12 mouse cellular contexts compared by ENCODE assay signal in the genomic region with DNA sequence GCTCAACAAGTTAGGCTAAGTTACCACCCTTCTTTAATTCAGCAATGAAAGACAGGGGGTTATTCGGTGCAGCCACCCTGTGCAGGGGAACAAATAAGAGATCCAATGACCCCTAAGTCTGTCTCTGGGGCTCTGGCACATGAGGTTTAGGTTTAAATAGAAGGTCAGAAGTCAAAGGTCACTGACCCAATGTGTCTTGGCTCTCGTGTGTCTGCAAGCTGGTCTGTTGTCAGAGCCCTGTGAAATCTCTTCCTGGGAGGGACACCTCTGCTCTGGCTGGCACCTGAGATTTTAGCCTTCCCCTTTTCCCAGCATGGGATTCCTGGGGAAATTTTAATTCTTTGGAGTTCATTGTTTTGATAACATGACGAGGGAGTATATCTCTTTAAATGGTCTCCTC. TPM values are rescaled to one million over a fixed set of nuclear protein-coding genes. Genes with fewer than 3 reads are reported as not detected.
DNase-seq lines count a peak whose midpoint lies in the region; ATAC-seq and TF ChIP-seq lines count a peak whose summit lies in the region.
"Had no signal": no experiment of that assay in that cellular context is flagged by ENCODE, and none has a peak within 500 bp of the region (broad histone marks: within the 10 kb centered on the region; RNA-seq: fewer than 3 reads in every experiment).

No protein-coding gene starts in this region.

- TF ChIP-seq POLR2A in bone marrow, adult 2 months (IDR thresholded peaks at IDR 0.05; ENCODE audit: borderline replicate concordance, control insufficient read depth, low read depth, low read length) = no peak

- TF ChIP-seq EP300 in liver, embryonic 14.5 days (IDR thresholded peaks at IDR 0.05; ENCODE audit: low read depth) = no peak

- no peaks in the 10 kb centered on the region for H3K27me3 ChIP-seq in heart, embryonic 15.5 days
- H3K27me3 ChIP-seq in embryonic facial prominence, embryonic 14.5 days (replicated peaks; ENCODE audit: control insufficient read depth, insufficient read depth, low read length) = no peaks in the 10 kb centered on the region
- H3K27me3 ChIP-seq in liver, embryonic 14.5 days (ENCODE audit: control insufficient read depth, insufficient read depth, low read length) = no peaks in the 10 kb centered on the region

- DNase-seq in heart, adult 9 months (ENCODE audit: low spot score in 2 of 2) = no peak
- DNase-seq in embryonic facial prominence, embryonic 14.5 days (ENCODE audit: low spot score) = no peak
- no peak for DNase-seq in liver, embryonic 14.5 days (ENCODE audit: low read depth in 3 of 3, low spot score in 3 of 3)
- DNase-seq in frontal cortex, postnatal 25 days (ENCODE audit: low spot score in 2 of 2) = no peak
- no peak for DNase-seq in Muller cell, postnatal 12 days (ENCODE audit: inconsistent ontology term)
- no peak for DNase-seq in thymus, postnatal 10 days (ENCODE audit: low spot score in 2 of 2)
- DNase-seq: cerebellum, postnatal 14 days; kidney, adult 11 months; lung, postnatal 10 days had no signal

- no peak overlapping the region for H3K4me2 ChIP-seq in heart, embryonic 15.5 days
- H3K4me2 ChIP-seq in embryonic facial prominence, embryonic 14.5 days (ENCODE audit: low read depth, low read length) = 0 out of 2 replicates have a peak overlapping the region, but pooled peaks have one; percentile 1
- H3K4me2 ChIP-seq in liver, embryonic 14.5 days (ENCODE audit: low read depth) = peak overlapping the region; percentile 62

- H3K4me3 ChIP-seq in heart, embryonic 15.5 days = no peak overlapping the region
- no peak overlapping the region for H3K4me3 ChIP-seq in bone marrow, adult 2 months (replicated peaks; ENCODE audit: control insufficient read depth, low read depth, low read length)
- no peak overlapping the region for H3K4me3 ChIP-seq in embryonic facial prominence, embryonic 14.5 days (ENCODE audit: low read depth, low read length)
- H3K4me3 ChIP-seq in liver, embryonic 14.5 days (ENCODE audit: insufficient read depth in 1 of 2, low read depth in 2 of 2, low read length in 2 of 2) = peak overlapping the region; percentile 6 to 42; a peak in 2 of 4 replicates

- no peaks in the 10 kb centered on the region for H3K9me3 ChIP-seq in heart, embryonic 15.5 days (replicated peaks)
- no peaks in the 10 kb centered on the region for H3K9me3 ChIP-seq in embryonic facial prominence, embryonic 14.5 days (ENCODE audit: control insufficient read depth, low read length)
- H3K9me3 ChIP-seq in liver, embryonic 14.5 days (ENCODE audit: control insufficient read depth, low read length) = no peaks in the 10 kb centered on the region

- peaks cover 61% of the 10 kb centered on the region for H3K4me1 ChIP-seq in heart, embryonic 15.5 days (replicated peaks)
- peaks cover 3% of the 10 kb centered on the region for H3K4me1 ChIP-seq in bone marrow, adult 2 months (ENCODE audit: control insufficient read depth, insufficient read depth, low read length)
- peaks cover 60% of the 10 kb centered on the region for H3K4me1 ChIP-seq in embryonic facial prominence, embryonic 14.5 days (ENCODE audit: control insufficient read depth, insufficient read depth, low read length)
- H3K4me1 ChIP-seq in liver, embryonic 14.5 days (replicated peaks; ENCODE audit: control insufficient read depth in 2 of 2, insufficient read depth in 2 of 2, low read length in 1 of 2) = peaks cover 74 to 75% of the 10 kb centered on the region in 2 experiments

- peaks cover 16% of the 10 kb centered on the region for H3K36me3 ChIP-seq in heart, embryonic 15.5 days
- H3K36me3 ChIP-seq in embryonic facial prominence, embryonic 14.5 days (ENCODE audit: control insufficient read depth, insufficient read depth, low read length) = peaks cover 12% of the 10 kb centered on the region
- H3K36me3 ChIP-seq in liver, embryonic 14.5 days (replicated peaks; ENCODE audit: control insufficient read depth, insufficient read depth, low read depth) = peaks cover 41% of the 10 kb centered on the region

- ATAC-seq in heart, embryonic 15.5 days (replicated peaks; ENCODE audit: insufficient number of reproducible peaks, insufficient read depth, low FRiP score, low read depth) = no peak
- no peak for ATAC-seq in embryonic facial prominence, embryonic 14.5 days (ENCODE audit: low read depth)
- ATAC-seq in liver, embryonic 14.5 days (ENCODE audit: insufficient read depth) = no peak
- ATAC-seq: forebrain, embryonic 14.5 days had no signal

- TF ChIP-seq CTCF in bone marrow, adult 2 months (IDR thresholded peaks at IDR 0.05; ENCODE audit: control insufficient read depth, insufficient read depth, low read length) = no peak
- TF ChIP-seq CTCF in liver, embryonic 14.5 days (IDR thresholded peaks at IDR 0.05; ENCODE audit: low read depth) = no peak

- no peak overlapping the region for H3K9ac ChIP-seq in heart, embryonic 15.5 days
- no peak overlapping the region for H3K9ac ChIP-seq in embryonic facial prominence, embryonic 14.5 days (ENCODE audit: low read depth, low read length)
- H3K9ac ChIP-seq in liver, embryonic 14.5 days (replicated peaks) = peak overlapping the region; percentile 79

- H3K27ac ChIP-seq in heart, embryonic 15.5 days = peak overlapping the region; percentile 51
- peak overlapping the region; percentile 77 for H3K27ac ChIP-seq in bone marrow, adult 2 months (ENCODE audit: control insufficient read depth, insufficient read depth, low read depth, low read length, poor library complexity)
- H3K27ac ChIP-seq in embryonic facial prominence, embryonic 14.5 days (replicated peaks; ENCODE audit: low read depth, low read length) = peak overlapping the region; percentile 53
- H3K27ac ChIP-seq in liver, embryonic 14.5 days = peak overlapping the region; percentile 99

- 38% methylated on average over 3 of the region's 3 CpGs for WGBS in heart, embryonic 15.5 days
- 49% methylated on average over 3 of the region's 3 CpGs for WGBS in bone marrow, adult 2 months
- 17% methylated on average over 3 of the region's 3 CpGs for WGBS in embryonic facial prominence, embryonic 14.5 days
- 25% methylated on average over 3 of the region's 3 CpGs for WGBS in liver, embryonic 14.5 days (ENCODE audit: insufficient replicate concordance)

RNA-seq across cellular contexts. Expression of a gene that starts 19.6 kb away (rescaled TPM):
- polyA plus RNA-seq in heart, embryonic 15.5 days (2015; fragmentation: Nextera tagmentation; extraction: Ambion mirVana) = 31.5 and 42.8 TPM in 2 replicates
- polyA plus RNA-seq in bone marrow, adult 2 months (2011; ENCODE audit: insufficient read depth, insufficient read length, low replicate concordance, missing spikeins) = 39.2 and 39.8 TPM in 2 replicates
- polyA plus RNA-seq in embryonic facial prominence, embryonic 14.5 days (2014; fragmentation: Nextera tagmentation; extraction: Ambion mirVana) = 19.6 and 22.2 TPM in 2 replicates
- polyA plus RNA-seq in liver, embryonic 14.5 days (2012; rRNA removed) = 21.5 and 30.2 TPM in 2 replicates
- 13.4 and 14.5 TPM in 2 replicates for polyA plus RNA-seq in liver, embryonic 14.5 days (2014; fragmentation: Nextera tagmentation; extraction: Ambion mirVana)

RNA-seq across cellular contexts. Expression of a gene that starts 50.0 kb away (rescaled TPM):
- not detected in 2 replicates for polyA plus RNA-seq in heart, embryonic 15.5 days (2015; fragmentation: Nextera tagmentation; extraction: Ambion mirVana)
- not detected in 2 replicates for polyA plus RNA-seq in bone marrow, adult 2 months (2011; ENCODE audit: insufficient read depth, insufficient read length, low replicate concordance, missing spikeins)
- not detected in 2 replicates for polyA plus RNA-seq in embryonic facial prominence, embryonic 14.5 days (2014; fragmentation: Nextera tagmentation; extraction: Ambion mirVana)
- not detected in 2 replicates for polyA plus RNA-seq in liver, embryonic 14.5 days (2012; rRNA removed)
- not detected in 2 replicates for polyA plus RNA-seq in liver, embryonic 14.5 days (2014; fragmentation: Nextera tagmentation; extraction: Ambion mirVana)
- polyA plus RNA-seq: forebrain, embryonic 14.5 days had no signal

RNA-seq across cellular contexts. Expression of a gene that starts 55.3 kb away (rescaled TPM):
- polyA plus RNA-seq in heart, embryonic 15.5 days (2015; fragmentation: Nextera tagmentation; extraction: Ambion mirVana) = 17.5 and 22.9 TPM in 2 replicates
- polyA plus RNA-seq in bone marrow, adult 2 months (2011; ENCODE audit: insufficient read depth, insufficient read length, low replicate concordance, missing spikeins) = 6.5 and 14.2 TPM in 2 replicates
- polyA plus RNA-seq in embryonic facial prominence, embryonic 14.5 days (2014; fragmentation: Nextera tagmentation; extraction: Ambion mirVana) = 21.8 and 26.2 TPM in 2 replicates
- 5.8 and 9.2 TPM in 2 replicates for polyA plus RNA-seq in liver, embryonic 14.5 days (2012; rRNA removed)
- polyA plus RNA-seq in liver, embryonic 14.5 days (2014; fragmentation: Nextera tagmentation; extraction: Ambion mirVana) = 6.6 and 7.1 TPM in 2 replicates

Comparison
In these comparisons a context has a peak if more than half of its experiments do, and no peak if none do; other contexts are left out.
1. H3K4me3 ChIP-seq: peak in liver, embryonic 14.5 days (2 of 2); none in heart, embryonic 15.5 days (single experiment), bone marrow, adult 2 months (single experiment) and embryonic facial prominence, embryonic 14.5 days (single experiment).
2. Peak in every context shown above with its lines, with median percentiles within 50 percentile points of each other: H3K27ac ChIP-seq.